Mouse (Mus musculus): Measurements from ENCODE around the gene Otub2. TPM values are rescaled to one million over a fixed set of nuclear protein-coding genes. Genes with fewer than 3 reads are reported as not detected.

Otub2 gene
- polyA plus RNA-seq, 1 experiment from 2014 or later, result 14.8 TPM

DNA sequence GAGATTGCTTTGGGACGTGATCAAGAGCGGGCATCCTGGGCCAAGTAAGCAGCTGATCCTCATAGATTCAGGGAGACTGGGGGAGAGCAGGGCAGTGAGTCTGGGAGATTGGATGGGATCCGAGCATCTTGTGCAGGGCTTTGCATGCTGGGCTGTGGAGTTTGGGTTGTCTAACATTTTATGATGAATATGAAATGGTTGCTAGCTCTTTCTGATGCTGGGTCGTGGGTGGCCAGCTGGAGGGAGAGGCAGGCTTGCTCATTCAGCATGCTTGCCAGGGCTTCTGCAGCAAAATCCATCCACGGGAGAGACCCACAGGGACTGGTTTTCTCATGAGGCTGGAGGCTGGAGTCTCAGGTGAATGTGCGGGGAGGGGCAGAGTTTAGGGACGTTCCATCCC lies 2.6 kb downstream of the Otub2 start:
- H3K4me2 ChIP-seq (ENCODE audit: low read length), result peak overlapping the region; percentile 73

GRCm38 (mm10) chr12:103393528-103393927 lies 5.0 kb downstream of the Otub2 start:
- H3K36me3 ChIP-seq (ENCODE audit: control insufficient read depth, insufficient read depth, low read length), result no peaks in the 10 kb centered on the region
- no peak overlapping the region for H3K27ac ChIP-seq (replicated peaks in 1 of 2; ENCODE audit: control insufficient read depth in 1 of 2, insufficient read depth in 1 of 2, low read depth in 2 of 2, low read length in 2 of 2)
- no peak overlapping the region for H3K4me2 ChIP-seq (ENCODE audit: low read length)
- H3K9ac ChIP-seq (ENCODE audit: low read length), result no peak overlapping the region
- H3K9me3 ChIP-seq (ENCODE audit: control insufficient read depth, low read length), result no peaks in the 10 kb centered on the region
- ATAC-seq (ENCODE audit: insufficient number of reproducible peaks, insufficient read depth, low FRiP score, low read depth), result no peak
- no peaks in the 10 kb centered on the region for H3K27me3 ChIP-seq (ENCODE audit: control insufficient read depth, insufficient read depth, low read length)
- H3K4me3 ChIP-seq (ENCODE audit: control insufficient read depth in 1 of 2, insufficient read depth in 1 of 2, low read depth in 1 of 2, low read length in 2 of 2), result no peak overlapping the region
- H3K4me1 ChIP-seq (ENCODE audit: control insufficient read depth in 2 of 2, insufficient read depth in 2 of 2, low read length in 2 of 2), result peaks cover 36 to 62% of the 10 kb centered on the region in 2 experiments
- 34% methylated on average over 6 of the region's 6 CpGs for WGBS

More for the DNA sequence above, 2.6 kb downstream of the Otub2 start:
- Histone ChIP-seq H3K36me3 (ENCODE audit: control insufficient read depth, insufficient read depth, low read length) (no peaks in the 10 kb centered on the region), H3K4me1 (ENCODE audit: control insufficient read depth in 2 of 2, insufficient read depth in 2 of 2, low read length in 2 of 2) (peaks cover 33 to 44% of the 10 kb centered on the region in 2 experiments), H3K4me3 (ENCODE audit: control insufficient read depth in 1 of 2, insufficient read depth in 1 of 2, low read depth in 1 of 2, low read length in 2 of 2) (no peak overlapping the region), H3K9me3 (ENCODE audit: control insufficient read depth, low read length) (no peaks in the 10 kb centered on the region), H3K27ac (replicated peaks in 1 of 2; ENCODE audit: control insufficient read depth in 1 of 2, insufficient read depth in 1 of 2, low read depth in 2 of 2, low read length in 2 of 2) (peak overlapping the region; percentile 0 to 15; a peak in 3 of 4 replicates), H3K27me3 (ENCODE audit: control insufficient read depth, insufficient read depth, low read length) (no peaks in the 10 kb centered on the region), H3K9ac (ENCODE audit: low read length) (peak overlapping the region; percentile 18; the same call in 1 of the 2 replicates)
- 49% methylated on average over 7 of the region's 7 CpGs for WGBS
- ATAC-seq (ENCODE audit: insufficient number of reproducible peaks, insufficient read depth, low FRiP score, low read depth), result no peak

GRCm38 (mm10) chr12:103395486-103396275 lies 7.2 kb downstream of the Otub2 start:
- no peak overlapping the region for H3K4me3 ChIP-seq (ENCODE audit: control insufficient read depth in 1 of 2, insufficient read depth in 1 of 2, low read depth in 1 of 2, low read length in 2 of 2)
- H3K9ac ChIP-seq (ENCODE audit: low read length), result no peak overlapping the region
- no peak for ATAC-seq (ENCODE audit: insufficient number of reproducible peaks, insufficient read depth, low FRiP score, low read depth)
- H3K27ac ChIP-seq (replicated peaks in 1 of 2; ENCODE audit: control insufficient read depth in 1 of 2, insufficient read depth in 1 of 2, low read depth in 2 of 2, low read length in 2 of 2), result no peak overlapping the region
- H3K4me2 ChIP-seq (ENCODE audit: low read length), result no peak overlapping the region
- H3K9me3 ChIP-seq (ENCODE audit: control insufficient read depth, low read length), result no peaks in the 10 kb centered on the region
- peaks cover 6% of the 10 kb centered on the region; the same call in 1 of the 2 replicates for H3K36me3 ChIP-seq (ENCODE audit: control insufficient read depth, insufficient read depth, low read length)
- H3K4me1 ChIP-seq (ENCODE audit: control insufficient read depth in 2 of 2, insufficient read depth in 2 of 2, low read length in 2 of 2), result peaks cover 26 to 49% of the 10 kb centered on the region in 2 experiments
- no peaks in the 10 kb centered on the region for H3K27me3 ChIP-seq (ENCODE audit: control insufficient read depth, insufficient read depth, low read length)
- 70% methylated on average over 12 of the region's 12 CpGs for WGBS

- H3K4me2 ChIP-seq (ENCODE audit: low read length), result no peak overlapping the region
- H3K9ac ChIP-seq (ENCODE audit: low read length), result no peak overlapping the region
- no peak overlapping the region for H3K4me3 ChIP-seq (ENCODE audit: control insufficient read depth in 1 of 2, insufficient read depth in 1 of 2, low read depth in 1 of 2, low read length in 2 of 2)
- no peak for ATAC-seq (ENCODE audit: insufficient number of reproducible peaks, insufficient read depth, low FRiP score, low read depth)
- peaks cover 17% of the 10 kb centered on the region; the same call in 1 of the 2 replicates for H3K36me3 ChIP-seq (ENCODE audit: control insufficient read depth, insufficient read depth, low read length)
- H3K9me3 ChIP-seq (ENCODE audit: control insufficient read depth, low read length), result no peaks in the 10 kb centered on the region
- no peak overlapping the region; a peak in 1 of 4 replicates for H3K27ac ChIP-seq (replicated peaks in 1 of 2; ENCODE audit: control insufficient read depth in 1 of 2, insufficient read depth in 1 of 2, low read depth in 2 of 2, low read length in 2 of 2)
- peaks cover 18 to 39% of the 10 kb centered on the region in 2 experiments for H3K4me1 ChIP-seq (ENCODE audit: control insufficient read depth in 2 of 2, insufficient read depth in 2 of 2, low read length in 2 of 2)
- H3K27me3 ChIP-seq (ENCODE audit: control insufficient read depth, insufficient read depth, low read length), result no peaks in the 10 kb centered on the region
- 52% methylated on average over 7 of the region's 7 CpGs for WGBS
Observed at GRCm38 (mm10) chr12:103396751-103397150, 8.3 kb downstream of the Otub2 start.

DNA sequence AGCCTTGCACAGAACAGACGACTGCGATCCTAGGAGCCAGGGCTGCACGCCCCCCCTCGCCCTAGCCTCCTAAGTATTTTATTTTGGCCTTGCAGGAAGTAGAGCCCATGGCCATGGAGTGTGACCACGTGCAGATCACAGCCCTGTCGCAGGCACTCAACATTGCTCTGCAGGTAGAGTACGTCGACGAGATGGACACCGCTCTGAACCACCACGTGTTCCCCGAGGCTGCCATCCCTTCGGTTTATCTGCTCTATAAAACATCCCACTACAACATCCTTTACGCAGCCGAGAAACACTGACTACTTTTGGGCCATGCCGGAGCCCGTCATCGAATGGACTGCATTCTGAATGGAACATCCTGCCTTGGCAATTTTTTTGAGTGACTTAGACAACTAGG lies 15.6 kb downstream of the Otub2 start:
- H3K9ac ChIP-seq (ENCODE audit: low read length), result no peak overlapping the region
- H3K36me3 ChIP-seq (ENCODE audit: control insufficient read depth, insufficient read depth, low read length), result peaks cover 86% of the 10 kb centered on the region
- no peak overlapping the region for H3K4me2 ChIP-seq (ENCODE audit: low read length)
- H3K27ac ChIP-seq (replicated peaks in 1 of 2; ENCODE audit: control insufficient read depth in 1 of 2, insufficient read depth in 1 of 2, low read depth in 2 of 2, low read length in 2 of 2), result no peak overlapping the region
- no peak overlapping the region for H3K4me3 ChIP-seq (ENCODE audit: control insufficient read depth in 1 of 2, insufficient read depth in 1 of 2, low read depth in 1 of 2, low read length in 2 of 2)
- H3K9me3 ChIP-seq (ENCODE audit: control insufficient read depth, low read length), result no peaks in the 10 kb centered on the region
- WGBS, result 80% methylated on average over 18 of the region's 18 CpGs
- H3K4me1 ChIP-seq (ENCODE audit: control insufficient read depth in 2 of 2, insufficient read depth in 2 of 2, low read length in 2 of 2), result no peaks in the 10 kb centered on the region
- ATAC-seq (ENCODE audit: insufficient number of reproducible peaks, insufficient read depth, low FRiP score, low read depth), result no peak
- no peaks in the 10 kb centered on the region for H3K27me3 ChIP-seq (ENCODE audit: control insufficient read depth, insufficient read depth, low read length)

GRCm38 (mm10) chr12:103407720-103408119 lies 19.2 kb downstream of the Otub2 start, which contains the start of gene 9330161L09Rik:
TSS of gene 9330161L09Rik (minus strand) at chr12:103407820.
- Histone ChIP-seq H3K27me3 (ENCODE audit: control insufficient read depth, insufficient read depth, low read length) (no peaks in the 10 kb centered on the region), H3K36me3 (ENCODE audit: control insufficient read depth, insufficient read depth, low read length) (peaks cover 96% of the 10 kb centered on the region), H3K9ac (ENCODE audit: low read length) (no peak within 1 kb of the TSS), H3K4me2 (ENCODE audit: low read length) (no peak within 1 kb of the TSS), H3K9me3 (ENCODE audit: control insufficient read depth, low read length) (no peaks in the 10 kb centered on the region), H3K27ac (replicated peaks in 1 of 2; ENCODE audit: control insufficient read depth in 1 of 2, insufficient read depth in 1 of 2, low read depth in 2 of 2, low read length in 2 of 2) (no peak within 1 kb of the TSS), H3K4me3 (ENCODE audit: control insufficient read depth in 1 of 2, insufficient read depth in 1 of 2, low read depth in 1 of 2, low read length in 2 of 2) (no peak within 1 kb of the TSS), H3K4me1 (ENCODE audit: control insufficient read depth in 2 of 2, insufficient read depth in 2 of 2, low read length in 2 of 2) (no peaks in the 10 kb centered on the region)
- WGBS, result 84% methylated on average over 4 of the region's 4 CpGs
- no peak for ATAC-seq (ENCODE audit: insufficient number of reproducible peaks, insufficient read depth, low FRiP score, low read depth)

GRCm38 (mm10) chr12:103408144-103408543 lies 19.7 kb downstream of the Otub2 start:
- H3K36me3 ChIP-seq (ENCODE audit: control insufficient read depth, insufficient read depth, low read length), result peaks cover 96% of the 10 kb centered on the region
- H3K9ac ChIP-seq (ENCODE audit: low read length), result no peak overlapping the region
- no peaks in the 10 kb centered on the region for H3K4me1 ChIP-seq (ENCODE audit: control insufficient read depth in 2 of 2, insufficient read depth in 2 of 2, low read length in 2 of 2)
- no peaks in the 10 kb centered on the region for H3K9me3 ChIP-seq (ENCODE audit: control insufficient read depth, low read length)
- no peak overlapping the region for H3K4me2 ChIP-seq (ENCODE audit: low read length)
- H3K4me3 ChIP-seq (ENCODE audit: control insufficient read depth in 1 of 2, insufficient read depth in 1 of 2, low read depth in 1 of 2, low read length in 2 of 2), result no peak overlapping the region
- WGBS, result 91% methylated on average over 10 of the region's 10 CpGs
- no peak overlapping the region for H3K27ac ChIP-seq (replicated peaks in 1 of 2; ENCODE audit: control insufficient read depth in 1 of 2, insufficient read depth in 1 of 2, low read depth in 2 of 2, low read length in 2 of 2)
- H3K27me3 ChIP-seq (ENCODE audit: control insufficient read depth, insufficient read depth, low read length), result no peaks in the 10 kb centered on the region
- ATAC-seq (ENCODE audit: insufficient number of reproducible peaks, insufficient read depth, low FRiP score, low read depth), result no peak
